27 mouse cellular contexts compared by ENCODE assay signal in the genomic region with DNA sequence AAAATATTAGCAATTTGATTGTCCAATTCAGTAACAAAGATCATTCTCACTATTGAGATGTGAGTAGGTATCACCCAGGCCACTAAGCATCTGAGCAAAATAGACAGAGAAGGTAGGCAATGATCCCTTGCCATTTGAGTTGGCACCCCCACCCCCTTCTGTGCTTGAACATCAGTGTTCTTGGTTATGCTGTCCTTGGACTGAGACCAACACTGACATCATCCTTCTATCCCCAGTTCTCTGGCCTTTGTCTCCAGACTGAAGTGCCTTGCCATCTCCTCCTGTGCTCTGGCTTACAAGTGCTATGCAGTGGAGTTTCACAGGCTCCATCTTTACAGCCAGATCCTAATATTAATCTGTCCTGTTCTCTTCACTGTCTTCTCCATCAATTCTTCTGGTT. TPM values are rescaled to one million over a fixed set of nuclear protein-coding genes. Genes with fewer than 3 reads are reported as not detected.
"Had no signal": no experiment of that assay in that cellular context is flagged by ENCODE, and none has a peak within 500 bp of the region (broad histone marks: within the 10 kb centered on the region; RNA-seq: fewer than 3 reads in every experiment).

No protein-coding gene starts in this region.

- H3K4me1 ChIP-seq: liver, embryonic 13.5 days had no signal

- H3K4me2 ChIP-seq: liver, embryonic 13.5 days; midbrain, embryonic 11.5 days had no signal

- H3K9me3 ChIP-seq: liver, embryonic 13.5 days had no signal

- H3K36me3 ChIP-seq: liver, embryonic 13.5 days had no signal

- H3K4me3 ChIP-seq: layer of hippocampus, adult 2 months; left cerebral cortex, adult 2 months; liver, embryonic 13.5 days had no signal

- H3K27ac ChIP-seq: kidney, postnatal 0 days; layer of hippocampus, adult 2 months; left cerebral cortex, adult 2 months; liver, embryonic 13.5 days had no signal

- H3K27me3 ChIP-seq: liver, embryonic 13.5 days had no signal

- DNase-seq: kidney, postnatal 25 days; layer of hippocampus, adult 9-11 months; liver, embryonic 13.5 days; lung, adult 2 months; lung, postnatal 14 days; lung, postnatal 4 days; midbrain, embryonic 14.5 days; right cerebral cortex, postnatal 14 days; right cerebral cortex, postnatal 4 days; thymus, postnatal 36 days had no signal

- H3K9ac ChIP-seq: liver, embryonic 13.5 days had no signal

RNA-seq across cellular contexts. Expression of a gene that starts 37.6 kb away (rescaled TPM):
- total RNA-seq: liver, adult 2 months; megakaryocyte progenitor cell, adult 5-6 weeks; megakaryocyte-erythroid progenitor cell, adult 5-6 weeks had no signal
- polyA plus RNA-seq: kidney, embryonic 14.5 days; kidney, postnatal 0 days; large intestine, adult 2 months; limb, embryonic 11.5 days; limb, embryonic 14.5 days; liver, adult 2 months; liver, embryonic 13.5 days; liver, embryonic 16.5 days; lung, adult 2 months; lung, embryonic 16.5 days; midbrain, embryonic 14.5 days; neural tube, embryonic 11.5 days; neural tube, embryonic 14.5 days; stomach, embryonic 14.5 days; urinary bladder, adult 2 months had no signal

RNA-seq across cellular contexts. Expression of a gene that starts 39.0 kb away (rescaled TPM):
- total RNA-seq: liver, adult 2 months; megakaryocyte progenitor cell, adult 5-6 weeks; megakaryocyte-erythroid progenitor cell, adult 5-6 weeks had no signal
- polyA plus RNA-seq: liver, adult 2 months had no signal
